Mouse (Mus musculus) heart, embryonic 11.5 days (tissue): ENCODE data around the gene Retreg3. TPM values are rescaled to one million over a fixed set of nuclear protein-coding genes. Genes with fewer than 3 reads are reported as not detected.

Experiments
- ATAC-seq: fragments of 200-750 bp; cut with Nextera tagmentation; replicated peaks from 2 replicates; pipeline ENCODE4 v1.8.0; 2017; ENCODE audit warnings: moderate library complexity; ENCODE audit not compliant: insufficient number of reproducible peaks, low FRiP score, low TSS enrichment
- H3K27ac ChIP-seq: fragments of 300-500 bp; sonication (generic); 2 replicates; pipeline ENCODE4 v1.5.1; 2014; ENCODE audit warnings: mild to moderate bottlenecking, low read depth, low read length
- H3K27me3 ChIP-seq: fragments of 300-500 bp; sonication (generic); 2 replicates; pipeline ENCODE4 v1.6.1; 2014; ENCODE audit warnings: mild to moderate bottlenecking, low read length, mixed read lengths; ENCODE audit not compliant: control insufficient read depth, insufficient read depth
- H3K36me3 ChIP-seq: fragments of 300-500 bp; sonication (generic); 2 replicates; pipeline ENCODE4 v1.6.1; 2014; ENCODE audit warnings: mild to moderate bottlenecking, low read length, moderate library complexity, mixed read lengths; ENCODE audit not compliant: control insufficient read depth, insufficient read depth
- H3K4me1 ChIP-seq: fragments of 300-500 bp; sonication (generic); 2 replicates; pipeline ENCODE4 v1.6.1; 2014; ENCODE audit warnings: low read length; ENCODE audit not compliant: control insufficient read depth, insufficient read depth
- H3K4me2 ChIP-seq: fragments of 300-500 bp; sonication (generic); 2 replicates; pipeline ENCODE4 v1.6.1; 2014; ENCODE audit warnings: mild to moderate bottlenecking, moderate library complexity
- H3K4me3 ChIP-seq: fragments of 300-500 bp; sonication (generic); 2 replicates; pipeline ENCODE4 v1.5.1; 2014; ENCODE audit warnings: low read depth, low read length
- H3K9ac ChIP-seq: fragments of 300-500 bp; sonication (generic); 2 replicates; pipeline ENCODE4 v1.6.1; 2014; ENCODE audit warnings: mild to moderate bottlenecking, low read depth, low read length, moderate library complexity
- H3K9me3 ChIP-seq: fragments of 300-500 bp; sonication (generic); replicated peaks from 2 replicates; pipeline ENCODE4 v1.6.1; 2016; ENCODE audit warnings: low read length; ENCODE audit not compliant: control insufficient read depth
- WGBS: fragments of 180-500 bp; shearing (Covaris S2); extraction: QIAGEN DNeasy Blood & Tissue Kit; methylation state at CpG from one replicate; pipeline ENCODE4 v1.1.7; 2014; ENCODE audit not compliant: insufficient replicate concordance; 5-methylcytosine and 5-hydroxymethylcytosine counted together
- polyA plus RNA-seq: library from polyadenylated mRNA; unstranded; fragments of >200 nt; fragmentation: Nextera tagmentation; extraction: Ambion mirVana; gene quantifications from 2 replicates; pipeline ENCODE4 v1.2.1, GENCODE M21; 2014

Gene Retreg3
- polyA plus RNA-seq, 1 experiment from 2014 or later, result 5.5 TPM

- peak within 1 kb of the TSS; percentile 74 for H3K4me3 ChIP-seq
- peak within 1 kb of the TSS; percentile 83 for H3K27ac ChIP-seq
- peaks cover 7% of the 10 kb centered on the region; the same call in 1 of the 2 replicates for H3K36me3 ChIP-seq
- ATAC-seq, result peak; percentile 86
- under 1% methylated on average over 51 of the region's 51 CpGs for WGBS
- H3K9ac ChIP-seq, result peak within 1 kb of the TSS; percentile 90
- no peaks in the 10 kb centered on the region for H3K9me3 ChIP-seq
- peak within 1 kb of the TSS; percentile 88 for H3K4me2 ChIP-seq
- H3K4me1 ChIP-seq, result peaks cover 22% of the 10 kb centered on the region
- H3K27me3 ChIP-seq, result peaks cover 40% of the 10 kb centered on the region
Observed at GRCm38 (mm10) chr11:101082208-101083082, 37.2 kb downstream of the Retreg3 start, which contains the start of gene Coasy. Gene Coasy (plus strand): TSS chr11:101082565.

- H3K27me3 ChIP-seq, result peaks cover 48% of the 10 kb centered on the region
- no peak for ATAC-seq
- peak overlapping the region; percentile 88 for H3K4me2 ChIP-seq
Observed at GRCm38 (mm10) chr11:101081659-101082058, 38.0 kb downstream of the Retreg3 start.

GRCm38 (mm10) chr11:101080421-101080820 is 39.3 kb downstream of the Retreg3 start:
- no peak overlapping the region for H3K4me2 ChIP-seq
- peaks cover 52% of the 10 kb centered on the region for H3K27me3 ChIP-seq
- H3K27ac ChIP-seq, result no peak overlapping the region
- H3K4me3 ChIP-seq, result no peak overlapping the region
- peaks cover 5% of the 10 kb centered on the region; the same call in 1 of the 2 replicates for H3K36me3 ChIP-seq
- 65% methylated on average over 5 of the region's 5 CpGs for WGBS
- H3K9me3 ChIP-seq, result no peaks in the 10 kb centered on the region
- H3K4me1 ChIP-seq, result peaks cover 10% of the 10 kb centered on the region
- H3K9ac ChIP-seq, result no peak overlapping the region
- no peak for ATAC-seq

More at GRCm38 (mm10) chr11:101081659-101082058, 38.0 kb downstream of the Retreg3 start:
- peaks cover 19% of the 10 kb centered on the region for H3K4me1 ChIP-seq
- peak overlapping the region; percentile 74 for H3K4me3 ChIP-seq
- H3K36me3 ChIP-seq, result peaks cover 7% of the 10 kb centered on the region; the same call in 1 of the 2 replicates
- WGBS, result 7% methylated on average over 10 of the region's 10 CpGs
- H3K27ac ChIP-seq, result peak overlapping the region; percentile 75
- no peaks in the 10 kb centered on the region for H3K9me3 ChIP-seq
- H3K9ac ChIP-seq, result peak overlapping the region; percentile 55

GRCm38 (mm10) chr11:101079746-101080145 is 39.9 kb downstream of the Retreg3 start:
- Histone ChIP-seq H3K4me2 (peak overlapping the region; percentile 47), H3K27me3 (peaks cover 52% of the 10 kb centered on the region), H3K4me1 (peaks cover 10% of the 10 kb centered on the region), H3K9ac (no peak overlapping the region), H3K9me3 (no peaks in the 10 kb centered on the region), H3K27ac (no peak overlapping the region), H3K36me3 (peaks cover 5% of the 10 kb centered on the region; the same call in 1 of the 2 replicates), H3K4me3 (peak overlapping the region; percentile 6; the same call in 1 of the 2 replicates)
- WGBS, result 2% methylated on average over 27 of the region's 27 CpGs
- ATAC-seq, result no peak

GRCm38 (mm10) chr11:101078121-101078520 is 41.6 kb downstream of the Retreg3 start, which contains the start of gene Hsd17b1:
Gene Hsd17b1 (plus strand): TSS chr11:101078411.
- no peak within 1 kb of the TSS for H3K4me3 ChIP-seq

GRCm38 (mm10) chr11:101071810-101072428 is 47.8 kb downstream of the Retreg3 start:
- ATAC-seq, result no peak
- H3K4me3 ChIP-seq, result no peak overlapping the region
- peaks cover 8% of the 10 kb centered on the region; the same call in 1 of the 2 replicates for H3K4me1 ChIP-seq
- no peaks in the 10 kb centered on the region for H3K9me3 ChIP-seq
- H3K9ac ChIP-seq, result no peak overlapping the region
- no peak overlapping the region for H3K27ac ChIP-seq
- WGBS, result 60% methylated on average over 14 of the region's 14 CpGs
- no peak overlapping the region for H3K4me2 ChIP-seq
- H3K36me3 ChIP-seq, result peaks cover 2% of the 10 kb centered on the region; the same call in 1 of the 2 replicates
- peaks cover 6% of the 10 kb centered on the region for H3K27me3 ChIP-seq

More at GRCm38 (mm10) chr11:101078121-101078520, 41.6 kb downstream of the Retreg3 start, which contains the start of gene Hsd17b1:
- Histone ChIP-seq H3K36me3 (peaks cover 2% of the 10 kb centered on the region; the same call in 1 of the 2 replicates), H3K9ac (no peak within 1 kb of the TSS), H3K27ac (no peak within 1 kb of the TSS), H3K27me3 (peaks cover 52% of the 10 kb centered on the region), H3K4me2 (peak within 1 kb of the TSS; percentile 27), H3K4me1 (peaks cover 6% of the 10 kb centered on the region), H3K9me3 (no peaks in the 10 kb centered on the region)
- 64% methylated on average over 9 of the region's 9 CpGs for WGBS
- ATAC-seq, result no peak

GRCm38 (mm10) chr11:101070987-101071386 is 48.7 kb downstream of the Retreg3 start:
- 68% methylated on average over 6 of the region's 6 CpGs for WGBS
- no peaks in the 10 kb centered on the region for H3K9me3 ChIP-seq
- no peaks in the 10 kb centered on the region for H3K36me3 ChIP-seq
- no peaks in the 10 kb centered on the region; the same call in 1 of the 2 replicates for H3K27me3 ChIP-seq
- no peak overlapping the region for H3K9ac ChIP-seq
- H3K4me1 ChIP-seq, result peaks cover 15% of the 10 kb centered on the region
- no peak overlapping the region; the same call in 1 of the 2 replicates for H3K4me3 ChIP-seq
- H3K4me2 ChIP-seq, result no peak overlapping the region; the same call in 1 of the 2 replicates
- no peak overlapping the region for H3K27ac ChIP-seq
- ATAC-seq, result no peak

GRCm38 (mm10) chr11:101070189-101070527 is 49.5 kb downstream of the Retreg3 start:
- H3K27ac ChIP-seq, result no peak overlapping the region
- peak overlapping the region; percentile 98 for H3K4me2 ChIP-seq
- peak overlapping the region; percentile 75 for H3K9ac ChIP-seq
- H3K9me3 ChIP-seq, result no peaks in the 10 kb centered on the region
- ATAC-seq, result peak; percentile 20; the same call in 1 of the 2 replicates
- no peaks in the 10 kb centered on the region; the same call in 1 of the 2 replicates for H3K27me3 ChIP-seq
- WGBS, result 1% methylated on average over 35 of the region's 36 CpGs
- peak overlapping the region; percentile 79 for H3K4me3 ChIP-seq
- H3K4me1 ChIP-seq, result peaks cover 16% of the 10 kb centered on the region
- no peaks in the 10 kb centered on the region for H3K36me3 ChIP-seq
